18 mouse cellular contexts compared by ENCODE assay signal in genomic region chr16:90615791-90616190, GRCm38 (mm10).
DNase-seq lines count a peak whose midpoint lies in the region; ATAC-seq and TF ChIP-seq lines count a peak whose summit lies in the region.
"Had no signal": no experiment of that assay in that cellular context is flagged by ENCODE, and none has a peak within 500 bp of the region (broad histone marks: within the 10 kb centered on the region; RNA-seq: fewer than 3 reads in every experiment).

No protein-coding gene starts in this region.

- H3K9ac ChIP-seq in stomach, embryonic 16.5 days (ENCODE audit: low read length), result no peak overlapping the region
- H3K9ac ChIP-seq in stomach, postnatal 0 days (ENCODE audit: low read length), result no peak overlapping the region
- H3K9ac ChIP-seq in embryonic facial prominence, embryonic 11.5 days (replicated peaks; ENCODE audit: low read length), result no peak overlapping the region
- no peak overlapping the region for H3K9ac ChIP-seq in liver, postnatal 0 days (replicated peaks)
- H3K9ac ChIP-seq: forebrain, embryonic 12.5 days; heart, embryonic 13.5 days; hindbrain, embryonic 13.5 days had no signal

- H3K27me3 ChIP-seq in stomach, embryonic 16.5 days (ENCODE audit: control insufficient read depth, insufficient read depth, low read length), result no peaks in the 10 kb centered on the region
- no peaks in the 10 kb centered on the region for H3K27me3 ChIP-seq in stomach, postnatal 0 days (ENCODE audit: control insufficient read depth, insufficient read depth, low read length)
- H3K27me3 ChIP-seq in embryonic facial prominence, embryonic 11.5 days (ENCODE audit: control insufficient read depth, insufficient read depth, low read length), result no peaks in the 10 kb centered on the region
- no peaks in the 10 kb centered on the region for H3K27me3 ChIP-seq in limb, embryonic 10.5 days (ENCODE audit: low read depth, poor library complexity, severe bottlenecking)
- H3K27me3 ChIP-seq in liver, postnatal 0 days (ENCODE audit: insufficient read depth, low read length), result no peaks in the 10 kb centered on the region
- H3K27me3 ChIP-seq: forebrain, embryonic 12.5 days; heart, embryonic 13.5 days; hindbrain, embryonic 13.5 days had no signal

- TF ChIP-seq EP300 in stomach, postnatal 0 days (optimal IDR thresholded peaks at IDR 0.05), result no peak
- no peak for TF ChIP-seq EP300 in liver, postnatal 0 days (IDR thresholded peaks at IDR 0.05; ENCODE audit: low read depth)

- no peak for ATAC-seq in stomach, embryonic 16.5 days (ENCODE audit: insufficient read depth, low FRiP score)
- ATAC-seq in stomach, postnatal 0 days (ENCODE audit: low FRiP score, low TSS enrichment), result no peak
- ATAC-seq in embryonic facial prominence, embryonic 11.5 days (replicated peaks; ENCODE audit: insufficient number of reproducible peaks, low FRiP score, low TSS enrichment, low read depth), result no peak
- ATAC-seq in liver, postnatal 0 days, result no peak
- ATAC-seq: forebrain, embryonic 16.5 days; hindbrain, postnatal 0 days had no signal

- DNase-seq in stomach, postnatal 0 days (ENCODE audit: low spot score), result no peak
- peak; percentile 54 for DNase-seq in embryonic facial prominence, embryonic 11.5 days (ENCODE audit: low spot score)
- peak; percentile 29 for DNase-seq in limb, embryonic 10.5 days (ENCODE audit: low spot score)
- peak; percentile 93 for DNase-seq in retina, postnatal 1 day
- no peak for DNase-seq in T-cell, adult 2 months (ENCODE audit: low spot score)
- no peak for DNase-seq in liver, postnatal 0 days
- DNase-seq: adrenal gland, postnatal 10 days; cerebellum, adult 11 months; cerebellum, adult 8-10 months; cerebellum, postnatal 14 days; gastrocnemius, postnatal 25 days; heart, postnatal 36 days had no signal

- H3K4me2 ChIP-seq in stomach, embryonic 16.5 days (ENCODE audit: low read depth, low read length), result no peak overlapping the region
- no peak overlapping the region for H3K4me2 ChIP-seq in stomach, postnatal 0 days (replicated peaks; ENCODE audit: low read depth)
- H3K4me2 ChIP-seq in embryonic facial prominence, embryonic 11.5 days (ENCODE audit: low read depth, low read length), result no peak overlapping the region
- H3K4me2 ChIP-seq in liver, postnatal 0 days (ENCODE audit: low read depth, low read length), result no peak overlapping the region
- H3K4me2 ChIP-seq: forebrain, embryonic 12.5 days; heart, embryonic 13.5 days; hindbrain, embryonic 13.5 days had no signal

- no peaks in the 10 kb centered on the region for H3K36me3 ChIP-seq in stomach, embryonic 16.5 days (ENCODE audit: control insufficient read depth, insufficient read depth, low read length)
- no peaks in the 10 kb centered on the region for H3K36me3 ChIP-seq in stomach, postnatal 0 days (ENCODE audit: control insufficient read depth, insufficient read depth, low read length)
- H3K36me3 ChIP-seq in embryonic facial prominence, embryonic 11.5 days (replicated peaks; ENCODE audit: control insufficient read depth, insufficient read depth, low read depth, low read length), result no peaks in the 10 kb centered on the region
- H3K36me3 ChIP-seq in limb, embryonic 10.5 days, result no peaks in the 10 kb centered on the region
- H3K36me3 ChIP-seq in liver, postnatal 0 days (replicated peaks; ENCODE audit: insufficient read depth, low read length), result no peaks in the 10 kb centered on the region
- H3K36me3 ChIP-seq: forebrain, embryonic 12.5 days; heart, embryonic 13.5 days; hindbrain, embryonic 13.5 days had no signal

- no peaks in the 10 kb centered on the region for H3K9me3 ChIP-seq in stomach, embryonic 16.5 days (replicated peaks; ENCODE audit: control insufficient read depth, low read length)
- H3K9me3 ChIP-seq in stomach, postnatal 0 days (ENCODE audit: control insufficient read depth, low read length), result no peaks in the 10 kb centered on the region
- no peaks in the 10 kb centered on the region for H3K9me3 ChIP-seq in embryonic facial prominence, embryonic 11.5 days (replicated peaks; ENCODE audit: control insufficient read depth, low read length)
- H3K9me3 ChIP-seq in limb, embryonic 10.5 days (replicated peaks), result no peaks in the 10 kb centered on the region
- H3K9me3 ChIP-seq in liver, postnatal 0 days (ENCODE audit: low read length), result no peaks in the 10 kb centered on the region
- H3K9me3 ChIP-seq: forebrain, embryonic 12.5 days; heart, embryonic 13.5 days; hindbrain, embryonic 13.5 days had no signal

- no peak overlapping the region for H3K4me3 ChIP-seq in stomach, embryonic 16.5 days (replicated peaks; ENCODE audit: low read length)
- no peak overlapping the region for H3K4me3 ChIP-seq in stomach, postnatal 0 days (ENCODE audit: low read depth, low read length)
- H3K4me3 ChIP-seq in embryonic facial prominence, embryonic 11.5 days (ENCODE audit: low read depth, low read length), result no peak overlapping the region
- no peak overlapping the region for H3K4me3 ChIP-seq in limb, embryonic 10.5 days
- H3K4me3 ChIP-seq in liver, postnatal 0 days (ENCODE audit: low read depth, low read length), result no peak overlapping the region
- H3K4me3 ChIP-seq: forebrain, embryonic 12.5 days; heart, embryonic 13.5 days; hindbrain, embryonic 13.5 days had no signal

- no peak for TF ChIP-seq CTCF in stomach, postnatal 0 days (IDR thresholded peaks at IDR 0.05; ENCODE audit: low read depth)
- TF ChIP-seq CTCF in liver, postnatal 0 days (IDR thresholded peaks at IDR 0.05; ENCODE audit: low read depth), result no peak

- 0 out of 2 replicates have a peak overlapping the region, but pooled peaks have one; percentile 21 for H3K27ac ChIP-seq in stomach, embryonic 16.5 days (ENCODE audit: low read length)
- H3K27ac ChIP-seq in stomach, postnatal 0 days (replicated peaks), result no peak overlapping the region
- H3K27ac ChIP-seq in embryonic facial prominence, embryonic 11.5 days (replicated peaks; ENCODE audit: low read depth, low read length), result no peak overlapping the region
- H3K27ac ChIP-seq in limb, embryonic 10.5 days, result no peak overlapping the region
- H3K27ac ChIP-seq in liver, postnatal 0 days (ENCODE audit: low read depth), result no peak overlapping the region
- H3K27ac ChIP-seq: forebrain, embryonic 12.5 days; heart, embryonic 13.5 days; hindbrain, embryonic 13.5 days; hindbrain, postnatal 0 days had no signal

- 0 out of 2 replicates have a peak, but pooled peaks cover 3% of the 10 kb centered on the region for H3K4me1 ChIP-seq in stomach, embryonic 16.5 days (ENCODE audit: control insufficient read depth, insufficient read depth, low read length)
- H3K4me1 ChIP-seq in stomach, postnatal 0 days (replicated peaks; ENCODE audit: control insufficient read depth, insufficient read depth), result no peaks in the 10 kb centered on the region
- no peaks in the 10 kb centered on the region for H3K4me1 ChIP-seq in embryonic facial prominence, embryonic 11.5 days (ENCODE audit: control insufficient read depth, insufficient read depth, low read length)
- peaks cover 44% of the 10 kb centered on the region for H3K4me1 ChIP-seq in limb, embryonic 10.5 days
- no peaks in the 10 kb centered on the region for H3K4me1 ChIP-seq in liver, postnatal 0 days (ENCODE audit: insufficient read depth)
- H3K4me1 ChIP-seq: forebrain, embryonic 12.5 days; hindbrain, embryonic 13.5 days had no signal

- WGBS in stomach, embryonic 16.5 days, result 58% methylated on average over 10 of the region's 10 CpGs
- 55% methylated on average over 10 of the region's 10 CpGs for WGBS in stomach, postnatal 0 days
- 61% methylated on average over 10 of the region's 10 CpGs for WGBS in embryonic facial prominence, embryonic 11.5 days
- WGBS in limb, embryonic 10.5 days, result 71% methylated on average over 10 of the region's 10 CpGs
- WGBS in liver, postnatal 0 days (ENCODE audit: insufficient replicate concordance), result 77% methylated on average over 10 of the region's 10 CpGs

Comparison
In these comparisons a context has a peak if more than half of its experiments do, and no peak if none do; other contexts are left out.
1. DNase-seq: peak in embryonic facial prominence, embryonic 11.5 days (single experiment), limb, embryonic 10.5 days (single experiment) and retina, postnatal 1 day (single experiment); none in stomach, postnatal 0 days (single experiment), T-cell, adult 2 months (single experiment) and liver, postnatal 0 days (single experiment).